Mouse (Mus musculus) heart, embryonic 14.5 days (tissue): ENCODE results near the gene Bcl6b. TPM values are rescaled to one million over a fixed set of nuclear protein-coding genes. Genes with fewer than 3 reads are reported as not detected.

Experiments
- ATAC-seq: fragments of 200-750 bp; cut with Nextera tagmentation; 2 replicates; pipeline ENCODE4 v1.8.0; 2017; ENCODE audit warnings: low read depth, moderate TSS enrichment; ENCODE audit not compliant: insufficient number of reproducible peaks, insufficient read depth, low FRiP score
- H3K27ac ChIP-seq, 2 experiments: fragments of 200-500 bp in 1 of 2; fragments of 300-500 bp in 1 of 2; sonication (generic) in 1 of 2; replicated peaks in 1 of 2; 2 replicates each; pipeline ENCODE4 v1.5.1; 2012 to 2014; ENCODE audit warnings: low read depth in 2 of 2, low read length in 2 of 2, control low read depth in 1 of 2, mild to moderate bottlenecking in 1 of 2, mixed read lengths in 1 of 2; ENCODE audit not compliant: control insufficient read depth in 1 of 2, insufficient read depth in 1 of 2
- H3K27me3 ChIP-seq: fragments of 300-500 bp; sonication (generic); 2 replicates; pipeline ENCODE4 v1.6.1; 2014; ENCODE audit warnings: mild to moderate bottlenecking, low read length, control low read depth; ENCODE audit not compliant: control insufficient read depth, insufficient read depth
- H3K36me3 ChIP-seq: fragments of 300-500 bp; sonication (generic); 2 replicates; pipeline ENCODE4 v1.6.1; 2014; ENCODE audit warnings: mild to moderate bottlenecking, control low read depth, low read length, mixed read lengths; ENCODE audit not compliant: control insufficient read depth, insufficient read depth
- H3K4me1 ChIP-seq, 2 experiments: fragments of 200-500 bp in 1 of 2; fragments of 300-500 bp in 1 of 2; sonication (generic) in 1 of 2; 2 replicates each; pipeline ENCODE4 v1.6.1; 2012 to 2014; ENCODE audit warnings: low read length in 2 of 2, control low read depth in 1 of 2, mixed read lengths in 1 of 2; ENCODE audit not compliant: control insufficient read depth in 2 of 2, insufficient read depth in 2 of 2
- H3K4me2 ChIP-seq: fragments of 300-500 bp; sonication (generic); 2 replicates; pipeline ENCODE4 v1.6.1; 2014; ENCODE audit warnings: mild to moderate bottlenecking, low read length
- H3K4me3 ChIP-seq, 2 experiments: fragments of 200-500 bp in 1 of 2; fragments of 300-500 bp in 1 of 2; sonication (generic) in 1 of 2; 2 replicates each; pipeline ENCODE4 v1.5.1; 2012 to 2014; ENCODE audit warnings: low read length in 2 of 2, mild to moderate bottlenecking in 2 of 2, control low read depth in 1 of 2, low read depth in 1 of 2, moderate library complexity in 1 of 2; ENCODE audit not compliant: control insufficient read depth in 1 of 2, insufficient read depth in 1 of 2
- H3K9ac ChIP-seq: fragments of 300-500 bp; sonication (generic); 2 replicates; pipeline ENCODE4 v1.6.1; 2014; ENCODE audit warnings: mild to moderate bottlenecking, low read length
- H3K9me3 ChIP-seq: fragments of 300-500 bp; sonication (generic); 2 replicates; pipeline ENCODE4 v1.6.1; 2016; ENCODE audit warnings: low read length, control low read depth; ENCODE audit not compliant: control insufficient read depth
- WGBS: fragments of 180-500 bp; shearing (Covaris S2); extraction: QIAGEN DNeasy Blood & Tissue Kit; methylation state at CpG from one replicate; pipeline ENCODE4 v1.1.7; 2014; 5-methylcytosine and 5-hydroxymethylcytosine counted together
- polyA plus RNA-seq: library from polyadenylated mRNA; unstranded; fragments of >200 nt; fragmentation: Nextera tagmentation; extraction: Ambion mirVana; gene quantifications from 2 replicates; pipeline ENCODE4 v1.2.1, GENCODE M21; 2014

The Bcl6b gene
- polyA plus RNA-seq, 1 experiment from 2014 or later: 18.7 TPM

GRCm38 (mm10) chr11:70254931-70255531 lies 25.4 kb upstream of the Bcl6b start, which contains the start of gene Alox12:
Gene Alox12, minus strand, starts transcription at chr11:70255353.
- Histone ChIP-seq H3K4me3 (peak within 1 kb of the TSS; percentile 29 to 43), H3K4me1 (peaks cover 5 to 8% of the 10 kb centered on the region in 2 experiments; a peak in 3 of 4 replicates), H3K4me2 (peak within 1 kb of the TSS; percentile 73), H3K9ac (peak within 1 kb of the TSS; percentile 67), H3K9me3 (0 out of 2 replicates have a peak, but pooled peaks cover 2% of the 10 kb centered on the region), H3K27ac (no peak within 1 kb of the TSS), H3K36me3 (no peaks in the 10 kb centered on the region), H3K27me3 (peaks cover 43% of the 10 kb centered on the region)
- WGBS: 1% methylated on average over 25 of the region's 25 CpGs
- no peak for ATAC-seq

GRCm38 (mm10) chr11:70254337-70254736 lies 24.7 kb upstream of the Bcl6b start:
- Histone ChIP-seq H3K27me3 (peaks cover 43% of the 10 kb centered on the region), H3K9ac (peak overlapping the region; percentile 67; the same call in 1 of the 2 replicates), H3K4me1 (peaks cover 5 to 8% of the 10 kb centered on the region in 2 experiments; a peak in 3 of 4 replicates), H3K27ac (no peak overlapping the region), H3K4me3 (peak overlapping the region; percentile 29 to 43), H3K9me3 (0 out of 2 replicates have a peak, but pooled peaks cover 2% of the 10 kb centered on the region), H3K36me3 (no peaks in the 10 kb centered on the region), H3K4me2 (peak overlapping the region; percentile 73)
- ATAC-seq: no peak
- 7% methylated on average over 18 of the region's 18 CpGs for WGBS

GRCm38 (mm10) chr11:70251853-70252252 lies 22.3 kb upstream of the Bcl6b start:
- Histone ChIP-seq H3K27me3 (peaks cover 43% of the 10 kb centered on the region), H3K9ac (no peak overlapping the region), H3K4me1 (peaks cover 5 to 8% of the 10 kb centered on the region in 2 experiments; a peak in 3 of 4 replicates), H3K36me3 (no peaks in the 10 kb centered on the region), H3K4me3 (no peak overlapping the region), H3K9me3 (0 out of 2 replicates have a peak, but pooled peaks cover 2% of the 10 kb centered on the region), H3K27ac (no peak overlapping the region), H3K4me2 (no peak overlapping the region)
- no peak for ATAC-seq
- WGBS: 54% methylated on average over 8 of the region's 8 CpGs

- Histone ChIP-seq H3K9me3 (no peaks in the 10 kb centered on the region), H3K27ac (no peak overlapping the region), H3K9ac (no peak overlapping the region), H3K4me3 (no peak overlapping the region), H3K4me2 (no peak overlapping the region), H3K27me3 (peaks cover 45% of the 10 kb centered on the region), H3K36me3 (no peaks in the 10 kb centered on the region), H3K4me1 (peaks cover 5 to 8% of the 10 kb centered on the region in 2 experiments; a peak in 3 of 4 replicates)
- 53% methylated on average over 11 of the region's 11 CpGs for WGBS
- ATAC-seq: no peak
These were observed 20.6 kb upstream of the Bcl6b start for GRCm38 (mm10) chr11:70250150-70250549.

GRCm38 (mm10) chr11:70247136-70247845 lies 17.7 kb upstream of the Bcl6b start:
- H3K9me3 ChIP-seq: no peaks in the 10 kb centered on the region
- 46% methylated on average over 9 of the region's 9 CpGs for WGBS
- ATAC-seq: peak; percentile 15; the same call in 1 of the 2 replicates
- no peaks in the 10 kb centered on the region for H3K36me3 ChIP-seq
- peaks cover 18% of the 10 kb centered on the region for H3K27me3 ChIP-seq
- no peak overlapping the region for H3K4me2 ChIP-seq
- no peak overlapping the region for H3K9ac ChIP-seq
- H3K4me1 ChIP-seq: peaks cover 0 to 2% of the 10 kb centered on the region in 2 experiments; a peak in 1 of 4 replicates
- no peak overlapping the region for H3K4me3 ChIP-seq
- no peak overlapping the region for H3K27ac ChIP-seq

- Histone ChIP-seq H3K4me1 (peaks cover 5 to 12% of the 10 kb centered on the region in 2 experiments), H3K36me3 (no peaks in the 10 kb centered on the region), H3K27me3 (peaks cover 7% of the 10 kb centered on the region; the same call in 1 of the 2 replicates), H3K4me2 (no peak overlapping the region), H3K9ac (no peak overlapping the region), H3K9me3 (no peaks in the 10 kb centered on the region), H3K27ac (no peak overlapping the region), H3K4me3 (no peak overlapping the region)
- WGBS: 65% methylated on average over 11 of the region's 11 CpGs
- no peak for ATAC-seq
These were observed 13.0 kb upstream of the Bcl6b start for GRCm38 (mm10) chr11:70242591-70242990.

GRCm38 (mm10) chr11:70239541-70240279 lies 10.1 kb upstream of the Bcl6b start, which contains the start of the genes Gm21988 and Rnasek:
Gene Gm21988, minus strand, starts transcription at chr11:70239830.
Gene Rnasek, minus strand, starts transcription at chr11:70239842.
- Histone ChIP-seq H3K4me3 (peak within 1 kb of the TSS; percentile 63 to 88), H3K27me3 (no peaks in the 10 kb centered on the region), H3K27ac (peak within 1 kb of the TSS; percentile 89 to 94), H3K4me1 (peaks cover 8 to 21% of the 10 kb centered on the region in 2 experiments), H3K9me3 (no peaks in the 10 kb centered on the region), H3K9ac (peak within 1 kb of the TSS; percentile 87), H3K36me3 (peaks cover 13% of the 10 kb centered on the region), H3K4me2 (peak within 1 kb of the TSS; percentile 86)
- under 1% methylated on average over 29 of the region's 35 CpGs for WGBS
- peak; percentile 45 for ATAC-seq
